Mouse (Mus musculus): Measurements from ENCODE around the gene Polg.
A peak's percentile ranks its signal among the peaks of the same experiment; 100 is the strongest.

Gene Polg

GRCm38 (mm10) chr7:79466053-79466901 lies at the start of gene Polg:
Gene Polg, minus strand, starts transcription at chr7:79466362.
- DNase-seq: peak; percentile 100

- no peak for DNase-seq
Measured at GRCm38 (mm10) chr7:79515861-79516260, 49.7 kb upstream of the Polg start.

GRCm38 (mm10) chr7:79515221-79515743 lies 49.1 kb upstream of the Polg start:
- no peak for DNase-seq

GRCm38 (mm10) chr7:79514361-79514881 lies 48.3 kb upstream of the Polg start:
- no peak for DNase-seq

- DNase-seq: no peak
Measured at GRCm38 (mm10) chr7:79513466-79513865, 47.3 kb upstream of the Polg start.

- DNase-seq: no peak
Measured at GRCm38 (mm10) chr7:79512496-79512895, 46.3 kb upstream of the Polg start.

GRCm38 (mm10) chr7:79511656-79512055 lies 45.5 kb upstream of the Polg start:
- no peak for DNase-seq

- no peak for DNase-seq
Measured at GRCm38 (mm10) chr7:79511181-79511580, 45.0 kb upstream of the Polg start.

- DNase-seq: no peak
Measured at GRCm38 (mm10) chr7:79510686-79511085, 44.5 kb upstream of the Polg start.

- DNase-seq: peak; percentile 17
Measured at GRCm38 (mm10) chr7:79509710-79510109, 43.5 kb upstream of the Polg start.

- no peak for DNase-seq
Measured at GRCm38 (mm10) chr7:79509235-79509607, 43.1 kb upstream of the Polg start.

GRCm38 (mm10) chr7:79508280-79509234 lies 42.4 kb upstream of the Polg start:
- peak; percentile 36 for DNase-seq

- no peak for DNase-seq
Measured at GRCm38 (mm10) chr7:79507756-79508155, 41.6 kb upstream of the Polg start.

- DNase-seq: peak; percentile 54
Measured at GRCm38 (mm10) chr7:79507101-79507705, 41.0 kb upstream of the Polg start.

GRCm38 (mm10) chr7:79506531-79507090 lies 40.4 kb upstream of the Polg start:
- DNase-seq: no peak

GRCm38 (mm10) chr7:79505876-79506530 lies 39.8 kb upstream of the Polg start:
- peak; percentile 49 for DNase-seq

GRCm38 (mm10) chr7:79505376-79505775 lies 39.2 kb upstream of the Polg start:
- peak; percentile 47 for DNase-seq

- DNase-seq: peak; percentile 95
Measured at GRCm38 (mm10) chr7:79504723-79505122, 38.6 kb upstream of the Polg start.

GRCm38 (mm10) chr7:79503656-79504250 lies 37.6 kb upstream of the Polg start:
- no peak for DNase-seq

GRCm38 (mm10) chr7:79503103-79503455 lies 36.9 kb upstream of the Polg start:
- peak; percentile 28 for DNase-seq

Data from cerebellum, adult 8-10 months (tissue).